8 mouse cellular contexts compared by ENCODE assay signal in genomic region chr6:149408833-149409332, GRCm38 (mm10). TPM values are rescaled to one million over a fixed set of nuclear protein-coding genes. Genes with fewer than 3 reads are reported as not detected.
DNase-seq lines count a peak whose midpoint lies in the region; ATAC-seq and TF ChIP-seq lines count a peak whose summit lies in the region.

Gene Bicd1, plus strand, starts transcription at chr6:149408886.

- H3K9ac ChIP-seq in heart, embryonic 12.5 days = peak within 1 kb of the TSS; percentile 71
- H3K9ac ChIP-seq in kidney, postnatal 0 days (ENCODE audit: low read depth, low read length) = peak within 1 kb of the TSS; percentile 71
- peak within 1 kb of the TSS; percentile 41 for H3K9ac ChIP-seq in liver, adult 2 months (ENCODE audit: low read depth, low read length)

- H3K27me3 ChIP-seq in C2C12 (ENCODE audit: control insufficient read depth, insufficient read depth, insufficient read length) (no peaks in the 10 kb centered on the region), myocyte (ENCODE audit: control insufficient read depth, insufficient read depth, insufficient read length) (no peaks in the 10 kb centered on the region)
- H3K27me3 ChIP-seq in erythroblast, embryonic 14.5 days (ENCODE audit: control insufficient read depth) = peaks cover 12% of the 10 kb centered on the region
- H3K27me3 ChIP-seq in heart, embryonic 12.5 days (replicated peaks) = no peaks in the 10 kb centered on the region
- no peaks in the 10 kb centered on the region for H3K27me3 ChIP-seq in kidney, postnatal 0 days (ENCODE audit: insufficient read depth, low read length)
- peaks cover 2% of the 10 kb centered on the region; the same call in 1 of the 2 replicates for H3K27me3 ChIP-seq in liver, adult 2 months (ENCODE audit: control insufficient read depth, insufficient read depth, low read length)
- no peaks in the 10 kb centered on the region for H3K27me3 ChIP-seq in splenic B cell, adult 2 months (ENCODE audit: control insufficient read depth, insufficient read depth, low read length, poor library complexity, severe bottlenecking)

- H3K79me2 ChIP-seq in C2C12 (ENCODE audit: control insufficient read depth, insufficient read depth) (peaks cover 21% of the 10 kb centered on the region), myocyte (ENCODE audit: control insufficient read depth, insufficient read depth) (peaks cover 12% of the 10 kb centered on the region)
- H3K79me2 ChIP-seq in liver, adult 2 months (ENCODE audit: control insufficient read depth, insufficient read depth, low read length) = no peaks in the 10 kb centered on the region

- H3K36me3 ChIP-seq in C2C12 (ENCODE audit: control insufficient read depth, insufficient read depth) (no peaks in the 10 kb centered on the region), myocyte (ENCODE audit: control insufficient read depth, insufficient read depth) (no peaks in the 10 kb centered on the region)
- H3K36me3 ChIP-seq in erythroblast, embryonic 14.5 days (ENCODE audit: control insufficient read depth) = no peaks in the 10 kb centered on the region
- no peaks in the 10 kb centered on the region for H3K36me3 ChIP-seq in heart, embryonic 12.5 days
- H3K36me3 ChIP-seq in kidney, postnatal 0 days (ENCODE audit: insufficient read depth, low read length) = no peaks in the 10 kb centered on the region
- no peaks in the 10 kb centered on the region for H3K36me3 ChIP-seq in liver, adult 2 months (ENCODE audit: control insufficient read depth, insufficient read depth, low read length)
- H3K36me3 ChIP-seq in splenic B cell, adult 2 months (ENCODE audit: control insufficient read depth, insufficient read depth, low read length, poor library complexity, severe bottlenecking) = no peaks in the 10 kb centered on the region

- H3K27ac ChIP-seq in heart, embryonic 12.5 days (ENCODE audit: poor library complexity, severe bottlenecking) = peak within 1 kb of the TSS; percentile 57
- H3K27ac ChIP-seq in kidney, postnatal 0 days = peak within 1 kb of the TSS; percentile 71
- H3K27ac ChIP-seq in liver, adult 2 months (replicated peaks; ENCODE audit: insufficient read depth, low read depth, low read length) = no peak within 1 kb of the TSS

- no peaks in the 10 kb centered on the region for H3K9me3 ChIP-seq in erythroblast, embryonic 14.5 days (ENCODE audit: control insufficient read depth, low read length)
- H3K9me3 ChIP-seq in heart, embryonic 12.5 days (replicated peaks) = no peaks in the 10 kb centered on the region
- no peaks in the 10 kb centered on the region for H3K9me3 ChIP-seq in kidney, postnatal 0 days (replicated peaks; ENCODE audit: low read length)

- H3K4me3 ChIP-seq in C2C12 (ENCODE audit: insufficient read depth, poor library complexity, severe bottlenecking) = peak within 1 kb of the TSS; percentile 53
- peak within 1 kb of the TSS; percentile 71 for H3K4me3 ChIP-seq in erythroblast, embryonic 14.5 days (replicated peaks)
- H3K4me3 ChIP-seq in heart, embryonic 12.5 days = peak within 1 kb of the TSS; percentile 71
- H3K4me3 ChIP-seq in kidney, postnatal 0 days (replicated peaks; ENCODE audit: low read depth, low read length) = peak within 1 kb of the TSS; percentile 68
- peak within 1 kb of the TSS; percentile 62 for H3K4me3 ChIP-seq in liver, adult 2 months (ENCODE audit: insufficient read depth, low read depth, low read length)
- H3K4me3 ChIP-seq in myocyte = peak within 1 kb of the TSS; percentile 36

- H3ac ChIP-seq in C2C12 (ENCODE audit: control insufficient read depth, insufficient read length, low read depth) = peak within 1 kb of the TSS; percentile 76
- H3ac ChIP-seq in myocyte (ENCODE audit: control insufficient read depth, insufficient read length) = no peak within 1 kb of the TSS

- peak; percentile 85 for DNase-seq in brain, embryonic 18.5 days (ENCODE audit: low read depth, low spot score)
- peak; percentile 90 for DNase-seq in kidney, postnatal 0 days (ENCODE audit: low spot score)
- peak; percentile 9 for DNase-seq in liver, adult 2 months (ENCODE audit: extremely low read depth, low read depth, low spot score)
- DNase-seq in splenic B cell, adult 2 months (ENCODE audit: low read depth, low spot score) = peak; percentile 60

- no peak for TF ChIP-seq POLR2A in liver, adult 2 months (IDR thresholded peaks at IDR 0.05; ENCODE audit: extremely low read depth, insufficient read depth, low read length)
- peak; percentile 90 for TF ChIP-seq POLR2A in myocyte (IDR thresholded peaks at IDR 0.05; ENCODE audit: insufficient read length, low read depth)

- under 1% methylated on average over 30 of the region's 30 CpGs for WGBS in heart, embryonic 12.5 days
- WGBS in kidney, postnatal 0 days = 2% methylated on average over 30 of the region's 30 CpGs
- WGBS in liver, adult 2 months = 1% methylated on average over 30 of the region's 30 CpGs

- no peak for TF ChIP-seq CTCF in C2C12 (IDR thresholded peaks at IDR 0.05; ENCODE audit: control insufficient read depth, insufficient read depth, insufficient read length)
- peak; percentile 26; the same call in 1 of the 2 replicates for TF ChIP-seq CTCF in kidney, postnatal 0 days (IDR thresholded peaks at IDR 0.05; ENCODE audit: low read depth)
- TF ChIP-seq CTCF in liver, adult 2 months (IDR thresholded peaks at IDR 0.05; ENCODE audit: low read depth, low read length) = no peak

- peak within 1 kb of the TSS; percentile 81 for H3K4me2 ChIP-seq in heart, embryonic 12.5 days
- H3K4me2 ChIP-seq in kidney, postnatal 0 days (ENCODE audit: low read length) = peak within 1 kb of the TSS; percentile 85
- peak within 1 kb of the TSS; percentile 80 for H3K4me2 ChIP-seq in myocyte (ENCODE audit: low read depth)

- peak; percentile 97 for ATAC-seq in heart, embryonic 12.5 days (ENCODE audit: insufficient number of reproducible peaks, low FRiP score)
- ATAC-seq in kidney, postnatal 0 days (replicated peaks; ENCODE audit: low FRiP score, low read depth) = peak; percentile 99

- peaks cover 14% of the 10 kb centered on the region for H3K4me1 ChIP-seq in erythroblast, embryonic 14.5 days (ENCODE audit: control insufficient read depth)
- H3K4me1 ChIP-seq in heart, embryonic 12.5 days (replicated peaks) = 0 out of 2 replicates have a peak, but pooled peaks cover 7% of the 10 kb centered on the region
- no peaks in the 10 kb centered on the region for H3K4me1 ChIP-seq in kidney, postnatal 0 days (replicated peaks; ENCODE audit: insufficient read depth, low read length)
- peaks cover 7% of the 10 kb centered on the region; the same call in 1 of the 2 replicates for H3K4me1 ChIP-seq in liver, adult 2 months (ENCODE audit: control insufficient read depth, insufficient read depth, low read length)

- H3K79me3 ChIP-seq in C2C12 (ENCODE audit: low read depth) = peaks cover 9% of the 10 kb centered on the region

TF ChIP-seq in C2C12, 6 proteins besides CTCF, POLR2A, EP300 and RAD21:
- no peak for TF ChIP-seq MYOD1 (IDR thresholded peaks at IDR 0.05; ENCODE audit: control insufficient read depth, insufficient read length, low read depth)
- peak; percentile 90 for TF ChIP-seq MAX (IDR thresholded peaks at IDR 0.05)

TF ChIP-seq in myocyte, 11 proteins besides CTCF, POLR2A, EP300 and RAD21:
- TF ChIP-seq REST (IDR thresholded peaks at IDR 0.05; ENCODE audit: insufficient read depth, insufficient read length) (no peak), SRF (IDR thresholded peaks at IDR 0.05; ENCODE audit: control insufficient read depth, insufficient read length, low read depth) (no peak), E2F4 (IDR thresholded peaks at IDR 0.05; ENCODE audit: insufficient read depth) (no peak), USF1 (IDR thresholded peaks at IDR 0.05; ENCODE audit: low read depth) (no peak), MYOD1 (IDR thresholded peaks at IDR 0.05; ENCODE audit: control insufficient read depth in 1 of 3, insufficient read length in 2 of 3, low read depth in 2 of 3) (peak in 2 of 3 experiments; percentile 80 to 85), CEBPB (IDR thresholded peaks at IDR 0.05; ENCODE audit: insufficient read depth, poor library complexity, severe bottlenecking) (no peak), POLR2AphosphoS2 (IDR thresholded peaks at IDR 0.05; ENCODE audit: insufficient read length, low read depth) (peak; percentile 81), MYOG (IDR thresholded peaks at IDR 0.05; ENCODE audit: control insufficient read depth in 1 of 3, insufficient read depth in 1 of 3, insufficient read length in 2 of 3, low read depth in 2 of 3) (peak in 2 of 3 experiments; percentile 71 to 87), MAX (IDR thresholded peaks at IDR 0.05; ENCODE audit: low read depth) (no peak), TCF12 (IDR thresholded peaks at IDR 0.05; ENCODE audit: insufficient read depth, poor library complexity, severe bottlenecking) (no peak), TCF3 (IDR thresholded peaks at IDR 0.05; ENCODE audit: insufficient read length, low read depth) (no peak)

RNA-seq across cellular contexts. Expression of gene Bicd1, which starts in this region (rescaled TPM):
- polyA plus RNA-seq in C2C12 (2012; fragmentation: generic; extraction: Trizol) (1.2 TPM), myocyte (2012; fragmentation: generic; extraction: Trizol) (1.0 TPM)
- polyA plus RNA-seq in erythroblast, embryonic 14.5 days (2012) = not detected in 2 replicates
- 7.5 and 8.1 TPM in 2 replicates for polyA plus RNA-seq in heart, embryonic 12.5 days (2016; fragmentation: Nextera tagmentation; extraction: Ambion mirVana)
- polyA plus RNA-seq in kidney, postnatal 0 days (2015; fragmentation: Nextera tagmentation; extraction: Ambion mirVana) = 6.8 and 9.2 TPM in 2 replicates
- total RNA-seq in liver, adult 2 months (2014; rRNA removed) = 0.55 and 0.60 TPM in 2 replicates
- polyA plus RNA-seq in liver, adult 2 months (2012; rRNA removed) = 0.02 TPM in 1 of 2 replicates, not detected in the other

Comparison
In these comparisons a context has a peak if more than half of its experiments do, and no peak if none do; other contexts are left out.
1. Peak in DNase-seq, H3K4me3 ChIP-seq and H3K9ac ChIP-seq in liver, adult 2 months; RNA of the gene not detected or under 1 TPM.
2. DNase-seq: peak in every context shown above with its lines; median percentile 90 in kidney, postnatal 0 days; 85 in brain, embryonic 18.5 days; 60 in splenic B cell, adult 2 months; 9 in liver, adult 2 months.